Mouse (Mus musculus) ES-Bruce4 (cell line): ENCODE results near the gene Gm4869. TPM values are rescaled to one million over a fixed set of nuclear protein-coding genes. Genes with fewer than 3 reads are reported as not detected.

ENCODE experiments used
- H3K27ac ChIP-seq: 2 replicates; pipeline ENCODE4 v1.5.1; 2012; ENCODE audit warnings: low read length, inconsistent platforms; ENCODE audit not compliant: insufficient read depth
- H3K27me3 ChIP-seq: 2 replicates; pipeline ENCODE4 v1.6.1; 2012; ENCODE audit warnings: mild to moderate bottlenecking, low read length, inconsistent platforms; ENCODE audit not compliant: control insufficient read depth, poor library complexity, insufficient read depth, severe bottlenecking
- H3K36me3 ChIP-seq: 2 replicates; pipeline ENCODE4 v1.6.1; 2012; ENCODE audit warnings: inconsistent platforms, mild to moderate bottlenecking, low read length, moderate library complexity; ENCODE audit not compliant: control insufficient read depth, poor library complexity, insufficient read depth, severe bottlenecking
- H3K4me1 ChIP-seq: one replicate; pipeline ENCODE4 v1.8.1; 2011; ENCODE audit warnings: low read length; ENCODE audit not compliant: control insufficient read depth, insufficient read depth
- H3K4me3 ChIP-seq: 2 replicates; pipeline ENCODE4 v1.5.1; 2011; ENCODE audit warnings: low read depth, mild to moderate bottlenecking, low read length
- H3K9ac ChIP-seq: 2 replicates; pipeline ENCODE4 v1.6.1; 2012; ENCODE audit warnings: low read depth, mild to moderate bottlenecking, inconsistent platforms; ENCODE audit not compliant: poor library complexity, severe bottlenecking
- H3K9me3 ChIP-seq: replicated peaks from 2 replicates; pipeline ENCODE4 v1.6.1; 2012; ENCODE audit warnings: mild to moderate bottlenecking, low read length, inconsistent platforms; ENCODE audit not compliant: control insufficient read depth, poor library complexity, insufficient read depth, severe bottlenecking
- CTCF ChIP-seq: IDR thresholded peaks from one replicate; pipeline ENCODE4 v1.8.1; 2011; ENCODE audit warnings: low read depth, low read length
- EP300 ChIP-seq: IDR thresholded peaks from 2 replicates; pipeline ENCODE4 v1.6.1; 2011; ENCODE audit warnings: low read depth, low read length; ENCODE audit not compliant: insufficient read depth
- POLR2A ChIP-seq: IDR thresholded peaks from one replicate; pipeline ENCODE4 v1.8.1; 2011; ENCODE audit warnings: low read length; ENCODE audit not compliant: insufficient read depth
- polyA plus RNA-seq: library from polyadenylated mRNA; stranded (reverse); fragments of >200 nt; gene quantifications from 2 replicates; pipeline ENCODE4 v1.2.4, GENCODE M21; 2011; ENCODE audit warnings: low read depth; ENCODE audit not compliant: missing spikeins, insufficient read depth, insufficient read length

The Gm4869 gene
- polyA plus RNA-seq, 1 experiment, result 0.19 TPM

DNA sequence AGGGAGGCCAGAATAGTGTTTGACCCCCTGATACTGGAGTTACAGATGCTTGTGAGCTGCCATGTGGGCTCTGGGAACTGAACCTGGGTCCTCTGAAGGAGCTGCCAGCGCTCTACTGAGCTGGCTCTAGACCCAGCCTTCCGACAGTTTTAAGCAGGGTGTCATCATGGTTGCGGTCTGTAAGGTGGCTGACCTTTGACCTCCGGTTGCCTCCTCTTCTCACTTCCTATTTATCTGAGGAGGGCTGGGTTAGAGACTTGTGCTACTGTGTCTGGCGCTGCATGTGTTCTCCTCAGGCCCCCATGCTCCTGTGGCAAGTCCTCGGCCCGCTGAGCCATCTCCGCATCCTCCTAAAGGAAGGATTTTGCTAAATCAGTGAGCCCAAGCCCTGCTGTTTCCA, 68.5 kb downstream of the Gm4869 start:
- Histone ChIP-seq H3K27me3 (no peaks in the 10 kb centered on the region), H3K9me3 (peaks cover 13% of the 10 kb centered on the region; the same call in 1 of the 2 replicates), H3K36me3 (no peaks in the 10 kb centered on the region), H3K4me3 (no peak overlapping the region), H3K27ac (no peak overlapping the region; the same call in 1 of the 2 replicates), H3K4me1 (peaks cover 5% of the 10 kb centered on the region), H3K9ac (no peak overlapping the region)
- TF ChIP-seq CTCF (no peak), EP300 (no peak), POLR2A (no peak)

DNA sequence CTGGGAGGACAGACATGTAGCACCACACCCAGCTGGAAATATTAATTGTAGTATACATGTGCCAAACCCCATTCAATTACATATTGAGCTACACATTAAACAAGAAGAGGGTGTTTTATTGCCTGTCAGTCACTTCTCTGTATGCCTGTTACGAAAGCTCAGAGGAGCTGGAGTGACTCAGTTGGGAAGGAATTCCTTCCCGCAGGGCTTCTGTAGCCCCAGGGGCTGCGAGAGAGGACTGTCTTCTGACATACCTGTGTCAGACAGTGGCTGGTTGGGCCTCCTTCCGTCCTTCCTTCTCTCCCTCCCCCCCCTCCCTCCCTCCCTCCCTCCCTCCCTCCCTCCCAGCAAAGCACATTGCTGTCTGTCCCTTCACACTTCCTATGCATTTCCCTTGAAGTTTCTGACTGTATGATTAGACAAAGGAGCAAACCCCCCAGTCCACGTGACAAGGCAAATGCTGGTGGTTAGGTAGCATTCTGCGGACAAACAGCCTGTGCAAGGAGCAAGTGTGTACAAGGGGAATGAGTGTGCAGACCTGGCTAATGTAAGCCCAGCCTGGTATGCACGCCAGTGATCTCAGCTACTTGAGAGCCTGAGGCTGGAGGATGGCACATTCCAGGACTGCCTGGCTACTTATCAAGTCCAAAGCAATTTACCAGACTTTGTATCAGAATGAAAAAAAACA, 69.5 kb downstream of the Gm4869 start:
- H3K36me3 ChIP-seq, result no peaks in the 10 kb centered on the region
- TF ChIP-seq POLR2A (no peak), EP300 (peak; percentile 61), CTCF (no peak)
- no peak overlapping the region for H3K9ac ChIP-seq
- H3K27me3 ChIP-seq, result no peaks in the 10 kb centered on the region
- H3K27ac ChIP-seq, result peak overlapping the region; percentile 79
- peaks cover 4% of the 10 kb centered on the region for H3K4me1 ChIP-seq
- no peak overlapping the region for H3K4me3 ChIP-seq
- peaks cover 13% of the 10 kb centered on the region; the same call in 1 of the 2 replicates for H3K9me3 ChIP-seq

DNA sequence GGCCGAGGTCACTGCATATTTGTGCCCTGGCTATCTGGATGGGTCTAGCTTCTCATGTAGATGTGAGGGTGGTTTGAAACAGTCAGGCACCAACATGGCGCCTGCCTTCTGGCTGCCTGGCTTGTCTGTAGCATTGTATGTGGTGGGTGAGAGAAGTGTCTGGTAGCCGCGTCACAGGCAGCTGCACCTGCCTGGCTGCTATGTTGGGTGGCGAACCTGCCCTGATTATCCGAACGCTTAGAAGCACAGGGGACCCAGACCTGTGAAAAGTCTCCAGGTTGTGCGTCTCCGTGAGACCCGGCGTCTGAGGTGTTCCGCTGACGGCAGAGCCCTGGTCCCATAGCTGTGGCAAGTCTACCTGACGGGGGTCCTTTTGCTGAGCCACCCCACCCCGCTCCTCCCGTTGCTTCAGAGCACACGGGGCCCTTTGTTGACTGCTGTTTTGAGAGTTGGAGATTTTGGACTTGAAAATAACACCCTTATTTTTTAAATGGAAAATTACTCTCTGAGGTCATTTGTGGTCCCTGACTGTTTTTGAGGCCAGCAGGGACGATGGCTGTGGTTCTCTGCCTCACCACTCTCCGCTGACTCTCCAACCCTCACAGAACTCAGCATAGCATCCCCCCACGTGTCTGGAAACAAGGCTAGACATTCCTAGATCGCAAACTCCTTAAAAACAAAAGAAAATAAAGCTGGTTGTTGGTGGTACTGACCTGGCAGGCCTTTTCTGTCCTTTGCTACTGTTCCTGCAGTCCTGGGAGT, 71.9 kb downstream of the Gm4869 start:
- Histone ChIP-seq H3K9ac (no peak overlapping the region), H3K4me3 (no peak overlapping the region), H3K4me1 (peaks cover 4% of the 10 kb centered on the region), H3K36me3 (no peaks in the 10 kb centered on the region), H3K27me3 (no peaks in the 10 kb centered on the region), H3K27ac (no peak overlapping the region), H3K9me3 (peaks cover 13% of the 10 kb centered on the region; the same call in 1 of the 2 replicates)
- TF ChIP-seq POLR2A (no peak), CTCF (no peak), EP300 (no peak)

DNA sequence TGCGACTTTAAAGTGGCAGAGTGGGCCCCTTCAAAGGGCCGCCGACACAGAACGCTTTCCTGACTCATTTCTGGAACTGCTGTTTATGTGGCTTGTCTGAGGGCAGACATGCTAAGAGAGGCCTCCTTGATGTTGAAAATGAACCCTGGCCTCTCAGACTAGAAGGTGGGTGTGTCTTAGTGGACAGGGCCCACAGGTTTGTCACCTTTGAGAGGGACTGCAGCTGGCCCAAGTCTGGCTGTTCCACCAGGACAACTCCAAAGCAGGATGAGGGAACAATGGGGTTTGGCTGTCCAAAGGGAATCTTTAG, 72.4 kb downstream of the Gm4869 start:
- no peak overlapping the region for H3K27ac ChIP-seq

DNA sequence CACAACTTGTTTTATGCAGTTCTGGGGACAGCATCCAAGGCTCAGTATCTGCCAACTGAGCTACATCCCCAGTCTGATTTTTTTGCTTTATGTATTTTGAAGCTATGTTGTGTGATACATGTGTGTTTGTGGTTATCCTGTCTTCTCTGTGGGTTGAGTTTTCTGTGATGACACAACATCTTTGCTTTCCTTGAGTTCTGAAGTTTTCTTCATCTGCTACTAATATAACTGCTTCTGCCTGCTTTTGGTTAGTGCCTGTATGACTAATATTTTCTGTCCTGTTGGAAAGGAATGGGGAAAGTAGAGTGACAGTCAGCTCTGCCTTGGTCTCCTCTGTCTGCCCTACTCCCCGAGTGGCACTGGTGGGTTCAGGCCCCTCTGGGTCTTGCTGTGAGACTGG, 75.8 kb downstream of the Gm4869 start:
- Histone ChIP-seq H3K27ac (no peak overlapping the region), H3K27me3 (no peaks in the 10 kb centered on the region), H3K36me3 (no peaks in the 10 kb centered on the region), H3K9ac (no peak overlapping the region), H3K9me3 (peaks cover 14% of the 10 kb centered on the region; the same call in 1 of the 2 replicates), H3K4me3 (no peak overlapping the region), H3K4me1 (no peaks in the 10 kb centered on the region)
- TF ChIP-seq EP300, result no peak
- no peak for TF ChIP-seq CTCF
- no peak for TF ChIP-seq POLR2A

More for the DNA sequence above, 72.4 kb downstream of the Gm4869 start:
- Histone ChIP-seq H3K36me3 (no peaks in the 10 kb centered on the region), H3K4me3 (no peak overlapping the region), H3K27me3 (no peaks in the 10 kb centered on the region), H3K9ac (no peak overlapping the region), H3K9me3 (peaks cover 13% of the 10 kb centered on the region; the same call in 1 of the 2 replicates), H3K4me1 (peaks cover 4% of the 10 kb centered on the region)
- TF ChIP-seq EP300 (no peak), POLR2A (no peak), CTCF (no peak)

DNA sequence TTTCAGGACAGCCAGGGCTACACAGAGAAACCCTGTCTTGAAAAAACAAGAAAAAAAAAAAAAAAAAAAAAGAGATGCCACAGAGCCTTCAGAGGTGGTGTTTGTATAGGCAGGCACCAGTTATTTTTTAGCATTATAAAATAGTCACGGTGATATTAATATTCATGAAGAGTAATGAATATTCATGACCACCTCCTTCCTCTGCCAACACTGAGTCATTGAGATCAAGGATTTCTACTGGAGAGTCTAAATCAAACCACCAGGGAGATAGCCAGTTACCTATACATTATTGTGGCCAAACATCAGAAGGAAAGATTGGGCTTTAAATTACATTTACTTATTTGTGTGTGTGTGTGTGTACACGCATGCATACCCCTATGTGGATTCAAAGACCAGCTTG, 81.3 kb downstream of the Gm4869 start:
- Histone ChIP-seq H3K27me3 (no peaks in the 10 kb centered on the region), H3K9ac (no peak overlapping the region), H3K4me1 (no peaks in the 10 kb centered on the region), H3K9me3 (peaks cover 16% of the 10 kb centered on the region), H3K36me3 (no peaks in the 10 kb centered on the region), H3K27ac (no peak overlapping the region), H3K4me3 (no peak overlapping the region)
- TF ChIP-seq EP300 (no peak), CTCF (no peak), POLR2A (no peak)
